Mouse (Mus musculus): ENCODE measurements around the gene Ogfod3. TPM values are rescaled to one million over a fixed set of nuclear protein-coding genes. Genes with fewer than 3 reads are reported as not detected.

The Ogfod3 gene
- 10 to 100 TPM; 13.2 to 13.5 TPM for total RNA-seq (2021)
- long read RNA-seq, experiment 1, transcript Ogfod3-201 (9 exons, 1,308 nt): major isoform, 27 of 28 reads
- long read RNA-seq, experiment 1, partial matches to known transcripts: 0 of 28 reads
- long read RNA-seq, experiment 1, other reads (novel, unspliced or antisense): 1 of 28 reads
- long read RNA-seq, experiment 2, transcript Ogfod3-201 (9 exons, 1,308 nt): major isoform, 9 of 10 reads
- long read RNA-seq, experiment 2, partial matches to known transcripts: 1 of 10 reads
- long read RNA-seq, experiment 2, other reads (novel, unspliced or antisense): 0 of 10 reads

- DNase-seq: peak; percentile 95
Observed at GRCm38 (mm10) chr11:121204161-121205006, at the start of gene Ogfod3, which contains the start of gene Hexdc. Ogfod3 (minus strand) TSS chr11:121204711. Hexdc (plus strand) TSS chr11:121204433.

- no peak for DNase-seq
Observed at GRCm38 (mm10) chr11:121250196-121250595, 45.7 kb upstream of the Ogfod3 start.

DNA sequence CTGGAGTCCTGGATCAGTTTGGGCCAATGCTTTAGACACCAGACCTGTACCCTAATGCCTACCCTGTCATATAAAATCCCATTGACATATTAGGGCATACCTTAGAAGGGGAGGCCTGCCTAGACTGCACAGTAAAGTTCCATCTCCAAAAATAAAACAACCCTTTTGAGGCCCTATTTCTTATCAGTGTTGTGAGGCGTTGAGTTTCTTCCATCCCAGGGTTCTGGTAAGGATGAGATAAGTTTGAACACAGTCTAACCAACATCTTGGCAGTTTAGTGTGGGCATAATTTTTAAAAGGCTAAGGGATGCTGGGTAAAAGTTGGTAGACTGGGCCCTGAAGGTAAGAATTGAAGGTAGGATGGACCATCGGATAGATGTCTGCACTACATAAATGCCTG lies 35.2 kb upstream of the Ogfod3 start:
- no peak for DNase-seq

- DNase-seq: no peak
Observed at GRCm38 (mm10) chr11:121237345-121238128, 33.0 kb upstream of the Ogfod3 start.

DNA sequence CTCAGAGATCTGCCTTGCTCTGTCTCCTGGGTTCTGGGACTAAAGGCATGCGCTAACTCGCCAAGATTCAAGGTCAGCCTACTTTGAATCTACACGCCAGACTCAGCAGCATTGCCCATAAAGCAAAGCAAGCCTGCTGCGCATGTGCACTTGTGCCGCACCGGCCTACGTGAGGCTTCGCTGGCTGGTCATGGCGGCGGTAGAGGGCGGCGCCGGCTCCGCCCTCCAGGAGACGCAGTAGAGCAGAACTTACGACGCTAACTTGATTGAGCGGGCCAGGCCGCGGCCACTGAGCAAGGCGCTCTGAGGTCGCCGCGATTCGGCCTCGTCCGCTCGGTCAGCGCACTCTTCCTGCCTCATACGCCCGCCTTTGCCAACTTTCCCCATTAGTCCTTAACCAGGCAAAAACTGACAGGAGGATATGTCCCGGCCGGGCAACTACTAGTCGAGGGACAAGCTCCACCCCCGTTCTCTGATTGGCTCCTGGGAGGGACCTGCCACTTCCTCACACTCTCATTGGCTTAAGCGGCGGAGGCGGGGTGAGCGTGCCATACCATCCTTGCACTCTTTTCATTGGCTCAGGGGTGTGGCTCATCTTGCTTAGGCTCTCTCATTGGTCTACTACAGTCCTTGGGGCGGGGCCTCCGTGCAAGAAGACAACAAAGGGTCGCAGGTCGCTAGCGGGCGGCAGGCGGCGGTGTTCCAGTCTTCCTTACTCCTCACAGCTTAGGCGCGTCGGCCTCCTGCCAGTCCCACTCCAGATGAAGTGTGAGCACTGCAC lies 32.2 kb upstream of the Ogfod3 start, which contains the start of gene Narf:
Narf (plus strand) TSS at position 690 of the 781 bp plus-strand sequence.
- DNase-seq: peak; percentile 94

DNA sequence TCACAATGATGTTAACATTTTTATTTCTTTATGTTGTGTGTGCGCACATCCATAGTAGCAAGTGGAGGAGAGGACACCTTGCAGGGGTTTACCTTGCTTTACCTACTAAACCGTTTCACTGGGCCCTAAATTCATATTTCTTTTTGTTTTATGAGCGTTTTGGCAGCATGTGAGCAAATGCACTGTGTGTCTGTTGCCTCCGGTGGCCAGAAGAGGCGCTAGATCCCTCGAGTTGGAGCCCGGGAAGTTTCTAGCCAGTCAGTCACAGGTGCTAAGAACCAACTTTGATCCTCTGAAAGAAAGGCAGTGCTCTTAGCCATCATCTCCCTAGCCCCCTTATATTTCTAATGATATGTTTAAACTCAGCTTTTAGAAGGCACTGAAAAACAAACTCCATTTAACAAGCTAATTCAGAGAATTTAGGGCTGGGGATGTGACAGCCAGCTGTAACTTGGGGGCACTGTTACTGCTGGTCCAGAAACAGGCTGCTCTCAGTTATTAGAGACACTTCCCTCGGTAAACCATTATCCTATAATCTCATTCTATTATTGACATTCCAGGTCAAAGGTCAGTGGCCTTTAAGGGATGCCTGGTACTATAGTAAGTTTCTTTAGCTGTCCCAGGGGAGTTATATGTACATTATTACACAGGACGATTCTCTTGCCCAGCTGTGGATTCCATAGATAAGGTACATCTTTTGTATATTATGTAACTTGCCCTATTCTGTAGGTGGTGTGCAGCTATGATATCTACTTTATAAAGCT lies 31.1 kb upstream of the Ogfod3 start:
- DNase-seq: peak; percentile 28

- DNase-seq: no peak
Observed at GRCm38 (mm10) chr11:121232706-121233105, 28.2 kb upstream of the Ogfod3 start.

DNA sequence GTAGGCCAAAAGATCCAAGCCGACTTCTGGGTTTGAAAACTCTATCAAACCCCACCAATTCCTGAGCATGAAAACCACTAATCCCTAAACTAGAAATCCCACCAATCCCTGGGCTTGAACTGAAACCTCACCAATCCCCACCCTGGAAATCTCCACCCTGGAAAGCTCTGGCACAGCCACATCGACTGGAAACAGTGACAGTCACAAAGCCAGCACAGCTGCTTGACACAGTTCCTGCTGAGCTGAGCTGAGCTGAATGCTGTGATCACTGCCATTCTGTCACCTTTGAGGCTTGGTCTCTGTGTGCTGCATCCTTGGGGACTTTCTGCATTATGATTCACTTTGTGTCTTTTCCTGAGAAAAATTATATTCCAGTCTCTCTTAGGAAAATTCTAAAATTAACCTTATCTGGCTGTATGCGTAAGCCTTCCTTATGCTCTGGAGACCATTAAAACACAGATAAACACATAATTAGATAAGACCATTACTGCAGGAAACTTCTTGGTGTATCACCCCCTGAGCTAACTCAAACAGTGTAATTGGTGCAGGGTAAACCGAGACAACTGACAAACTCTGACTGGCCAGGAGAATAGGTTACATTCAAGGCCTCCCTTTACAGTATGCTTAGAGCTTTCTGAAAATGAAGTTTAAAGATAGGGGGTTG lies 27.2 kb upstream of the Ogfod3 start:
- DNase-seq: peak; percentile 39

- no peak for DNase-seq
Observed at GRCm38 (mm10) chr11:121231191-121231590, 26.7 kb upstream of the Ogfod3 start.

- DNase-seq: peak; percentile 53
Observed at GRCm38 (mm10) chr11:121229018-121229439, 24.5 kb upstream of the Ogfod3 start, which contains the start of gene Cybc1. Cybc1 (minus strand) TSS chr11:121229322.

DNA sequence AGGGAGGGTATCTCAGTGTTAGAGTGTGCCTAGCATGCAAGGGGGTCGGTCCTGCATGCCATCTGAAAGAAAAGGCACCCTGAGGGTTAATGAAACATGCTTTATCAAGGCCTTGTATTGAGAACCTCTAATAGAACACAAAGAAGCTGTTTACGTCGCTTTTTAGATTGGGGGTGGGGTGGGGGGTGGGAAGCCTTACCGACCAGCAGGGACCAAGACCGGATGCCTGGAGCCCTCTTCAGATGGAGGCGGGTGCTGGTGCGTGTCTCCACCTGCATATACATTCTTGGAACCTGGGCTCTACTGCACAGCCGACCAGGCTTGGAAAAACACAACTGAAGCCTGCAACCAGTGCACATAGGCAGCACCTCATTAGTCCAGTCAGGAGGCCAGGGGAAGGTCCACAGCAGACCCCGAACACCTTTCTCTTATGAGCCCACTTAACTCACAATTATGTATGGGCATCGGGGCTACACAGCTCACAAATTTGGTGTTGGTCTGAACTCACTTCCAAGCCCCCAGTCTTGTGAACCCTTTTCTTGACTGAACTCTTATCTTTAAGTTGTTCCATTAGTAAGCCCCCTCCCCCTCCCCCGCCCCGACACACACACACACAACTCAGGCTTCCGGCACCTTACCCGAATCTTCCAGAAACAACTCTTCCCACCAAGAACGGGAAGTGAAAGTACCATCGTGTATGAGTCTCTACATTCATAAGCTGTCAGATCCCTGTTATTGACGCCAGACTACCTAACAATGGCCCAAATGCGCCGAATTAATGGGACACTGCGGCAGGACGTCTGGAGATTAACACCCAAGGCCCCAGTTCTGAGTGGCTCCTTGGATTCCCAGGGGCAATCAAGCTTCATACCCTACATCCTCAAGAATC lies 23.9 kb upstream of the Ogfod3 start:
- no peak for DNase-seq

GRCm38 (mm10) chr11:121221321-121222010 lies 17.0 kb upstream of the Ogfod3 start:
- DNase-seq: no peak

DNA sequence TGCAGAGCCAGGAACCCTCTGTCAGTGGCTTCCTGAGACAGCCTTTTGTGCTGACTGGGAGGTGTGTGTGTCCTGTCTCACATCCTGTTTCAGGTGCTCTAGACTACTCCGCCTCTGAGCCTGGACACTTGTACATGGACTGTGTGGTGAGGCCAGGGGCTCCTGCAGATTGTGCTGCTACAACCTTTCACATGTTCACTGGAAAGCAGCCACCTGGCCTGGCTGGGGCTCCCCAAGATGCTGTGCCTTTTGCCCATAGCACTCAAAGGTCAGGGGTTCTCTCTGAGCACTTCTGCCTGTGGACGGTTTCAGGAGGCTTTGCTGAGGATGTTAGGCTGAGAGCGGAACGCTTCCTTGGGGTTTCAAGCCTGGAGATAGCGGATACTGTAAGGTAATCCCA lies 16.3 kb upstream of the Ogfod3 start:
- no peak for DNase-seq

DNA sequence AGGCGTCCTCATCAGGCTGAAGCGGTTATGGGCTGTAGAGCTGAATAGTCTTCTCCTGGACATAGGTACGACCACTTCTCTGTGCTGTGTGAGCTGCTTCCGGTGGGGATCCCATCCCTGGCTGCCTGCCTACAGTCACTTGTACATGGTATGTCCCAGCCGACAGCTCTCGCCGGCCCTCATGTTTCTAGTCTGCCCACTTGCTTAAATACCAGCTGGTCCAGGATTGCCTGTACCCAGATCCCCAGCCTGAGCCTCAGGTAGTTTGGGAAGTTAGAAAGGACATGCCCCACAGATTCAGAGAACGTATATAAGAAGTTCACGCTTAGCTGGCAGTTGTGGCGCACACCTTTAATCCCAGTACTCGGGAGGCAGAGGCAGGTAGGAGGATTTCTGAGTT lies 15.3 kb upstream of the Ogfod3 start:
- DNase-seq: no peak

- DNase-seq: no peak
Observed at GRCm38 (mm10) chr11:121216831-121217230, 12.3 kb upstream of the Ogfod3 start.

DNA sequence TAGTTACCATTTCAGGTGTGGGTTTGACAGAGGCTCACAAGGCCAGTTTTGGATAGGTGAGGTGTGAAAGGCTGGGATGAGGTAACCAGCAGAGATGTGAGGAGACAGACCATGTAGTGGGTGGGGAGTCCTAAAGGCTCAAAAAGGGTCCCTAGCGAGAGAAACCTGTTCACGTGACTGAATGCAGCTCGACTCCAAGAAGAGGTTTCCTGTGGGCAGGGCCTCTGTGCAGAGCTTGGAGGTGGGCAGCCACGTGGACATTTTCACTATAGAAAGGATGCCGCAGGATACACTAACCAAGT lies 701 bp downstream of the Ogfod3 start:
- no peak for DNase-seq

DNA sequence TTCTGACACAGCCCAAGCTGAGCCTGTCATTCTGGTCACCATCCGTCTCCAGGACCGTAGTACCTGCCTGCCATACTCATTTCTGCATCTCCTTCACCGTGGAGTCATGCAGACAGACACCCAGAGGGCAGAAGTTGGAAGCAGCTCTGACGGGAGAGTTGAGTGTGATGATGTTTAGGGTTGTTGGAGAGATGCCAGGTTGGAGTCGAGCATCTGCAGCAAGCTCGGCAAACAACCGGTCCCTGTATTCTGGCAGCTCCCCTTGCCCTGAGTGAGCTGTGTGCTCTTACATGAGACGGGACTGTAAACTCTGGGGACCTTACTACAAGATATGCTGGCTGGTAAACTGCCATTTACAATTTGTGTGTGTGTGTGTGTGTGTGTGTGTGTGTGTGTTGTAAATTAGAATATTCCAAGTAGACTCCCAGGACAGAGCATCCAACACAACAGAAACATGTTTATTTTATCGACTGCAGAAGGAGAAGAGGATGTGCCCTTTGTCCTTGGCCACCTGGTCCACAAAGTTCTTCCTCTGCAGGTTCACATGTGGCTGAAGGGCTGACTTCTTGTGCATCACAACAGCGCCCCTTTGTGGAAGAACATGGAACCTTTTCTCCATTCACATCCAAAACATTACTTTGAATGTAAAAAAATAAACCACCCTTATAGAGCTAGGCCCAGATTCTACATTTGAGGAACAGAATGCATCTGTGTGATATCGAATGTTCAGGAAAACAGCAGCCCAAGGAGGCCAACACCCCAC lies 2.9 kb downstream of the Ogfod3 start:
- peak; percentile 31 for DNase-seq

DNA sequence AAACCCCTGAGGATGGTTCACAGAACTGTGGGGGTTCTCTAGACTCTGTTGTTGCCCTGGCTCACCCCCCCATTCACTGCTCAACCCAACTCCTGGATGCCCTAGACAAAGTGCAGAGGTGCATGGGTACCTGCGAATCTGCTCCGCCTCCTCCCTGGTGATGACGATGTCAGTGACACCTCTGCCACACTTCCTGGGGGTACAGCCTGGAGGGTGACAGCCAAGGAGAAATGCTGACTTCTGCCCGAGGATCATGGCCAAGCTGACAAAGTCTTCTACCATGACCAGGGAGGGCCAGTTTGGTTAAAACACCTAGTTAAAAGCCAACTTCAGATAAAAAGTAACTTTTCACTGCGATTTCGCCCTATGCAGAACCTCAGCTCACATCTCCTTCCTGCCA lies 3.7 kb downstream of the Ogfod3 start:
- DNase-seq: no peak

Data from gastrocnemius, postnatal 10 days (tissue).